Mouse (Mus musculus): ENCODE results near the gene Skint2. TPM values are rescaled to one million over a fixed set of nuclear protein-coding genes. Genes with fewer than 3 reads are reported as not detected.

Skint2 gene
- total RNA-seq (2021): not detected

DNA sequence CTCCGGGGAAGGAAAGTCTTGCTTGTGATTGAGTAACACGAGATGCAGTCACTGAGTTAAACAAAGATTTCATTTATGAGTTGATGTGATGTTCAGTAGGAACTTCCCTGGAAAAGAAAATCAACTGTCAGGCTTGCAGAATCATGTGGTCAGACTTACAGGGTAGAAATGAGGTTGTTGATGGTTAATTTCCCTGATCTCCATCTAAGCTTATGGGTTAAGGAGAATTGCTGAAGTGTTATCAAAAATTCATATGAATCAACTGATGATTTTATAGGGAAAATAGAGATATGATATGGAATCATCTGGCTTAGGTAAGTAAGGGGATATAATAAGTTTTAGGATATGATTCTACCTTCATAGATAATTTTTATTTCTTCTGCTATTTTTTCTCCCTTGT, at the start of gene Skint2:
Gene Skint2, plus strand, starts transcription at position 301 of the 400 bp plus-strand sequence.
- DNase-seq: no peak
- intact Hi-C loops (cut with DNase I): no loop called here

Other genes with a start within 250 kb of the Skint2 start
- gene Skint9, start 123.2 kb upstream of the Skint2 start, total RNA-seq (2021): not detected
- gene Skint10, start 217.7 kb downstream of the Skint2 start, total RNA-seq (2021): not detected

All from heart, postnatal 36 days (tissue).